Mouse (Mus musculus) lung, embryonic 15.5 days (tissue): ENCODE data around the gene Cd2bp2. TPM values are rescaled to one million over a fixed set of nuclear protein-coding genes. Genes with fewer than 3 reads are reported as not detected.

Experiments
- ATAC-seq: fragments of 200-750 bp; cut with Nextera tagmentation; 2 replicates; pipeline ENCODE4 v1.8.0; 2017; ENCODE audit warnings: moderate number of reproducible peaks, borderline replicate concordance; ENCODE audit not compliant: low FRiP score, low TSS enrichment; ENCODE audit errors: extremely low read depth
- H3K27ac ChIP-seq: fragments of 300-500 bp; sonication (generic); 2 replicates; pipeline ENCODE4 v1.5.1; 2015; ENCODE audit warnings: moderate library complexity, mild to moderate bottlenecking, inconsistent platforms
- H3K27me3 ChIP-seq: fragments of 300-500 bp; sonication (generic); 2 replicates; pipeline ENCODE4 v1.6.1; 2015; ENCODE audit warnings: inconsistent platforms
- H3K36me3 ChIP-seq: fragments of 300-500 bp; sonication (generic); 2 replicates; pipeline ENCODE4 v1.6.1; 2015; ENCODE audit warnings: inconsistent platforms
- H3K4me1 ChIP-seq: fragments of 300-500 bp; sonication (generic); 2 replicates; pipeline ENCODE4 v1.6.1; 2015; ENCODE audit warnings: inconsistent platforms
- H3K4me2 ChIP-seq: fragments of 300-500 bp; sonication (generic); 2 replicates; pipeline ENCODE4 v1.6.1; 2015; ENCODE audit warnings: inconsistent platforms, mild to moderate bottlenecking, moderate library complexity
- H3K4me3 ChIP-seq: fragments of 300-500 bp; sonication (generic); 2 replicates; pipeline ENCODE4 v1.5.1; 2015; ENCODE audit warnings: mild to moderate bottlenecking, inconsistent platforms
- H3K9ac ChIP-seq: fragments of 300-500 bp; sonication (generic); 2 replicates; pipeline ENCODE4 v1.6.1; 2015; ENCODE audit warnings: inconsistent platforms
- H3K9me3 ChIP-seq: fragments of 300-500 bp; sonication (generic); 2 replicates; pipeline ENCODE4 v1.6.1; 2016; ENCODE audit warnings: inconsistent platforms
- whole genome bisulfite sequencing: fragments of 180-500 bp; shearing (Covaris S2); methylation state at CpG from one replicate; pipeline ENCODE4 v1.1.7; 2015; 5-methylcytosine and 5-hydroxymethylcytosine counted together
- polyA plus RNA-seq: library from polyadenylated mRNA; unstranded; fragments of >200 nt; fragmentation: Nextera tagmentation; extraction: Ambion mirVana; gene quantifications from 2 replicates; pipeline ENCODE4 v1.2.1, GENCODE M21; 2015

Cd2bp2 gene
- polyA plus RNA-seq, 1 experiment from 2014 or later = 61.7 TPM

DNA sequence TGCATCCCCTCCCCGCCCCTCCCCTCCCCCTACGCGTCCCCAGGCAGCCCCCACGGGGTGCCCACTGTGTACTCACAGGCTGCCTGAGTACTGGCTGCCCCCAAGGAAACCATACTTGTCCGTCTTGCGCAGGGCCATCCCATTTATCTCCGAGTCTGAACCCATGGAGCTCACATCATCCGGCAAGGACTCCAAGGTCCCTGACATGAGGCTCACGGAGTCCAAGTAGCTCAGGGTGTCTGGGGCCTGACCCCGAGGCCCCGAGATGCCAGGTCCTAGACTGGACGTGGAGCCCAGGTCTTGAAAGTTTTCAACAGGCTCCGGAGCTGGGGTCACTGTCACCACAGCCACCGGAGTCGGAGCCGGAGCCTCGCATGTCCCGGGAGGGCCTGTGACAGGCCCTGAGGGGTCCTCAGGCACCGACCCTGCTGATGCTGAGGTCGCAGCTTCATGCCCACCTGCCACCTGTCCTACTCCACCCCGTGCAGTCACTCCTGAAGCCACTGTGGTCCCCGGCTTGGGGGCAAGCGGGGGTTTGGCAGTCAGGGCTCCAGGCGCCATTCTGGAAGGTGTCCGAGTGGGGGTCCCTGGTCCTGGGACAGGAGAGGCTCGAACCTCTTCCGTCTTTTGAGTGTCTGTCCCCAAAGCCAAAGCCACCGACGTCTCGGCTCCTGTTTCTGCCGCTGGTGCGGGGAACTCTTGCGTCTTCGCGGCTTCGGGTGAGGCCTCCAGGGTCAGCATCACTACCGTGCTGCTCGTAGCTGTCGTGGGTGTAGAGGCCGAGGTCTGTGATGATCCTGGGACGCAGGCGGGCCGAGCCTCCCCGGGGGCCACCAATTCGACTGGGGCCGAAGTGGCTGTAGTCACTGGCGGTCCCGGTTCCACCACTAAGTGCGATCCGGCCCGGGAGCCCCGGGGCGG lies 11.8 kb upstream of the Cd2bp2 start:
- ATAC-seq = peak; percentile 6

GRCm38 (mm10) chr7:127206606-127207005 lies 10.8 kb upstream of the Cd2bp2 start:
- Histone ChIP-seq H3K4me1 (peaks cover 25% of the 10 kb centered on the region), H3K27ac (peak overlapping the region; percentile 25; the same call in 1 of the 2 replicates), H3K36me3 (peaks cover 21% of the 10 kb centered on the region), H3K4me3 (peak overlapping the region; percentile 78), H3K9me3 (no peaks in the 10 kb centered on the region), H3K4me2 (peak overlapping the region; percentile 89), H3K27me3 (no peaks in the 10 kb centered on the region), H3K9ac (peak overlapping the region; percentile 93)
- ATAC-seq = no peak
- WGBS = 38% methylated on average over 2 of the region's 2 CpGs

More for the DNA sequence above, 11.8 kb upstream of the Cd2bp2 start:
- under 1% methylated on average over 52 of the region's 53 CpGs for WGBS
- Histone ChIP-seq H3K36me3 (peaks cover 13% of the 10 kb centered on the region), H3K4me3 (peak overlapping the region; percentile 78), H3K4me1 (peaks cover 25% of the 10 kb centered on the region), H3K27me3 (no peaks in the 10 kb centered on the region), H3K4me2 (peak overlapping the region; percentile 89), H3K9me3 (no peaks in the 10 kb centered on the region), H3K27ac (peak overlapping the region; percentile 85), H3K9ac (peak overlapping the region; percentile 93)

DNA sequence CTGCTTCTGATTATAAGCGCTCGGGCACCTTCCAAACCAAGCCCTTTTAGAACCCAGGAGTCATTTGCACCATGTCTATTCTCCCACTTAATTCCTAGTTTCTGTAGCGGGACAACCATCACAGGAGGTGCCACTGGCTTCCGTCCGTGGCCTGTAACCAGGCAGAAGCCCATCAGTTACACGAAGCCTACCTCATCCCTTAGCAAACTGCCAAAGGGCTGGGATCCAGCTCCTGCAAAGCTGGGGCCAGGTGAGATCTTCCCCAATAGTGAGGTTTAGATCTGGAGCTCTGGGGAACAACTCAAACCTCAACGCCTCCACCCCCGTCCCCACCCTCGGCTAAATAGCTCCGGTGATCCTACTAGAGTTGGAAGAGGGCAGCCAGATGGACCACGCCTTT lies 634 bp upstream of the Cd2bp2 start:
- H3K4me3 ChIP-seq = peak overlapping the region; percentile 70
- H3K4me2 ChIP-seq = peak overlapping the region; percentile 69
- peak overlapping the region; percentile 74 for H3K27ac ChIP-seq
- ATAC-seq = no peak
- H3K36me3 ChIP-seq = peaks cover 77% of the 10 kb centered on the region
- peaks cover 20% of the 10 kb centered on the region for H3K4me1 ChIP-seq
- 51% methylated on average over 11 of the region's 11 CpGs for WGBS
- peak overlapping the region; percentile 54 for H3K9ac ChIP-seq
- no peaks in the 10 kb centered on the region for H3K9me3 ChIP-seq
- no peaks in the 10 kb centered on the region for H3K27me3 ChIP-seq

DNA sequence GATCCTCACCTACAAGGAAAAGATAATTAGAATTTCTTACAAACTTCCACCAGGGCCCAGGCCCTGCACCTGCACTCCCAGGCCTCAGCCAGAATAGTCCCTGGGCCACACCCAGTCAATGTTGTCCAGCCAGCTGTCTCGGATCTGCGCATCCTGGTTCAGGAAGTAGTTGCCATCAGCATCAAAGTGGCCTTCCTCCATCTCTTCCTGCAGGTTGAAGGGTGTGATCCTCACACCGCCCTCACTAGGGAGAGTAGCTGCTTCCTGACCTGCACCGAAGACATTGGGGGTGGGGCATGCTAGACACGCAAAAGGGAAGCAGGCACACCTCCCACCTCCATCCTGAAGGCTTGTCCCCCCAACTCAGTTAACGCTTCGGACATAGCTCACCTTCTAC lies 1.2 kb downstream of the Cd2bp2 start:
- Histone ChIP-seq H3K4me1 (peaks cover 20% of the 10 kb centered on the region), H3K36me3 (peaks cover 63% of the 10 kb centered on the region), H3K27ac (no peak overlapping the region; the same call in 1 of the 2 replicates), H3K4me3 (peak overlapping the region; percentile 70), H3K27me3 (no peaks in the 10 kb centered on the region), H3K9ac (peak overlapping the region; percentile 60), H3K9me3 (no peaks in the 10 kb centered on the region), H3K4me2 (peak overlapping the region; percentile 73)
- 56% methylated on average over 7 of the region's 7 CpGs for WGBS
- ATAC-seq = no peak

- H3K4me2 ChIP-seq = peak overlapping the region; percentile 73
- H3K27ac ChIP-seq = no peak overlapping the region
- WGBS = 85% methylated on average over 17 of the region's 17 CpGs
- H3K4me1 ChIP-seq = peaks cover 20% of the 10 kb centered on the region
- H3K27me3 ChIP-seq = no peaks in the 10 kb centered on the region
- H3K4me3 ChIP-seq = peak overlapping the region; percentile 70
- H3K36me3 ChIP-seq = peaks cover 58% of the 10 kb centered on the region
- ATAC-seq = no peak
- no peak overlapping the region for H3K9ac ChIP-seq
- H3K9me3 ChIP-seq = no peaks in the 10 kb centered on the region
Measured at GRCm38 (mm10) chr7:127194011-127194632, 1.7 kb downstream of the Cd2bp2 start.

DNA sequence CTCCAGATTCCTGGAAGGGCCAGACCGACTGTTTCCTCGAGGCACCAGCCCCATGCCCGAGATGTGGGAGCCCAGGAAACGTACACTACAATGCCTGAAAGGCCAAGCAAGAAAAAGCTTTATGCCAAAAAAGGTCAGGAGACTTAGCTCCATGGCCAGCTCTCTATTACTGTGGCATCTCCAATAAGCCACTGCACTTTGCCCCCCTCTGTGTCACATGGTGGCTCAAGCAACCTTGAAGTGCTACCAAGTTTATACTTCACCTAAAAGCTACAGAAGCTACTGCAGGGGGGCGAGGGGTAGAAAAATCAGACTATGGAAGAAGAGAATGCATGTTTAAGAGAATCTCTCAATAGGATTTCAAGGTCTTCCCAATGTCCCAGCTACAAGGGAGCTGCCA lies 2.9 kb downstream of the Cd2bp2 start:
- no peak overlapping the region for H3K27ac ChIP-seq
- no peak overlapping the region for H3K9ac ChIP-seq
- no peak for ATAC-seq
- H3K36me3 ChIP-seq = peaks cover 46% of the 10 kb centered on the region
- no peaks in the 10 kb centered on the region for H3K27me3 ChIP-seq
- no peaks in the 10 kb centered on the region for H3K9me3 ChIP-seq
- no peak overlapping the region for H3K4me2 ChIP-seq
- no peak overlapping the region for H3K4me3 ChIP-seq
- WGBS = 95% methylated on average over 5 of the region's 5 CpGs
- peaks cover 20% of the 10 kb centered on the region for H3K4me1 ChIP-seq

GRCm38 (mm10) chr7:127190672-127191071 lies 5.2 kb downstream of the Cd2bp2 start:
- Histone ChIP-seq H3K27ac (no peak overlapping the region), H3K9ac (no peak overlapping the region), H3K4me3 (no peak overlapping the region), H3K36me3 (peaks cover 34% of the 10 kb centered on the region), H3K9me3 (no peaks in the 10 kb centered on the region), H3K4me1 (peaks cover 12% of the 10 kb centered on the region), H3K4me2 (no peak overlapping the region), H3K27me3 (no peaks in the 10 kb centered on the region)
- 80% methylated on average over 6 of the region's 6 CpGs for WGBS
- ATAC-seq = no peak

- H3K4me2 ChIP-seq = no peak overlapping the region
- H3K9ac ChIP-seq = no peak overlapping the region
- no peak overlapping the region for H3K4me3 ChIP-seq
- H3K9me3 ChIP-seq = no peaks in the 10 kb centered on the region
- H3K4me1 ChIP-seq = no peaks in the 10 kb centered on the region
- no peaks in the 10 kb centered on the region for H3K27me3 ChIP-seq
- peaks cover 23% of the 10 kb centered on the region for H3K36me3 ChIP-seq
- H3K27ac ChIP-seq = no peak overlapping the region
- 74% methylated on average over 17 of the region's 17 CpGs for WGBS
- no peak; the same call in 1 of the 2 replicates for ATAC-seq
Measured at GRCm38 (mm10) chr7:127188305-127189276, 7.3 kb downstream of the Cd2bp2 start.

- H3K4me1 ChIP-seq = no peaks in the 10 kb centered on the region
- 72% methylated on average over 10 of the region's 10 CpGs for WGBS
Measured at GRCm38 (mm10) chr7:127187351-127187750, 8.5 kb downstream of the Cd2bp2 start.

GRCm38 (mm10) chr7:127185601-127186000 lies 10.2 kb downstream of the Cd2bp2 start:
- no peak overlapping the region for H3K4me3 ChIP-seq
- H3K27me3 ChIP-seq = no peaks in the 10 kb centered on the region
- no peak overlapping the region for H3K27ac ChIP-seq
- H3K9me3 ChIP-seq = no peaks in the 10 kb centered on the region
- H3K4me1 ChIP-seq = no peaks in the 10 kb centered on the region
- whole genome bisulfite sequencing = 60% methylated on average over 3 of the region's 3 CpGs
- no peak overlapping the region for H3K9ac ChIP-seq
- H3K36me3 ChIP-seq = no peaks in the 10 kb centered on the region
- no peak for ATAC-seq
- H3K4me2 ChIP-seq = no peak overlapping the region

More at GRCm38 (mm10) chr7:127187351-127187750, 8.5 kb downstream of the Cd2bp2 start:
- H3K4me2 ChIP-seq = no peak overlapping the region
- no peaks in the 10 kb centered on the region for H3K9me3 ChIP-seq
- no peaks in the 10 kb centered on the region for H3K27me3 ChIP-seq
- no peak overlapping the region for H3K9ac ChIP-seq
- peaks cover 11% of the 10 kb centered on the region for H3K36me3 ChIP-seq
- H3K27ac ChIP-seq = no peak overlapping the region
- H3K4me3 ChIP-seq = no peak overlapping the region
- ATAC-seq = no peak

DNA sequence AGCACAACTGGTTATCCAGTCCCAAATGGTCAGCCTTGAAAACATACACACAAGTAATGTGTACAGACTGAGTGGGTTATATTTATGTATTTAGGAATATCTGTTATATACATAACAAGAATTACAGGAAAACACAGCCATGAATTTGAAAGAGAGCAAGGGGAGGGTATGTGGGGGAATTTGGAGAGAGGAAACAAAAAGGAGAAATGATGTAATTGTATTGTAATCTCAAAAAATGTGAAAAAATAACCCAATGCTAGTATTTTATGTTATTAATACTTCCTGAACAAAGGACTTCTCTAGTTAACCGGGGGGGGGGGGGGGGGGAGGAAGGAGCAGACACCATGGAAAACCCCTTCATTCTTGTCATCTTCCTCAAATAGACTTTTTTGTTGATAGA lies 11.1 kb downstream of the Cd2bp2 start:
- Histone ChIP-seq H3K27me3 (no peaks in the 10 kb centered on the region), H3K9me3 (no peaks in the 10 kb centered on the region), H3K9ac (no peak overlapping the region), H3K4me1 (no peaks in the 10 kb centered on the region), H3K4me2 (no peak overlapping the region), H3K36me3 (no peaks in the 10 kb centered on the region), H3K4me3 (no peak overlapping the region), H3K27ac (no peak overlapping the region)
- WGBS = 38% methylated on average over 1 of the region's 1 CpGs
- ATAC-seq = no peak
